In genomic region chr1:100971361-100971760, GRCm38 (mm10) we compare ENCODE assay signal across 17 mouse cellular contexts.
DNase-seq lines count a peak whose midpoint lies in the region; TF ChIP-seq lines count a peak whose summit lies in the region.
"Had no signal": no experiment of that assay in that cellular context is flagged by ENCODE, and none has a peak within 500 bp of the region (broad histone marks: within the 10 kb centered on the region; RNA-seq: fewer than 3 reads in every experiment).

No protein-coding gene starts in this region.

- TF ChIP-seq RAD21 in MEL (IDR thresholded peaks at IDR 0.05; ENCODE audit: low read depth, low read length): no peak

- TF ChIP-seq CTCF in MEL (IDR thresholded peaks at IDR 0.05 in 2 of 3, conservative IDR thresholded peaks at IDR 0.05 in 1 of 3; ENCODE audit: control insufficient read depth in 1 of 3, insufficient read depth in 1 of 3, low read depth in 2 of 3, low read length in 3 of 3, poor library complexity in 1 of 3, severe bottlenecking in 1 of 3): no peak

- peaks cover 0 to 48% of the 10 kb centered on the region in 2 experiments; a peak in 2 of 4 replicates for H3K36me3 ChIP-seq in MEL (ENCODE audit: control insufficient read depth in 1 of 2, insufficient read depth in 2 of 2, low read length in 2 of 2)
- H3K36me3 ChIP-seq: G1E had no signal

- peaks cover 10 to 38% of the 10 kb centered on the region in 2 experiments for H3K4me1 ChIP-seq in MEL (ENCODE audit: control insufficient read depth in 1 of 2, insufficient read depth in 2 of 2, low read length in 2 of 2)

- H3K27me3 ChIP-seq in MEL (ENCODE audit: control insufficient read depth in 1 of 2, insufficient read depth in 2 of 2, low read length in 2 of 2): no peaks in the 10 kb centered on the region
- H3K27me3 ChIP-seq: CH12.LX, Patski had no signal

- peak overlapping the region; percentile 84 for H3K27ac ChIP-seq in MEL (ENCODE audit: control insufficient read depth, low read depth, low read length)

- no peak for TF ChIP-seq POLR2A in MEL (IDR thresholded peaks at IDR 0.05; ENCODE audit: control insufficient read depth in 1 of 2, insufficient read depth in 1 of 2, low read depth in 1 of 2, low read length in 2 of 2, poor library complexity in 1 of 2)

- H3K9me3 ChIP-seq in MEL (replicated peaks; ENCODE audit: insufficient read depth, low read length): no peaks in the 10 kb centered on the region

- peak; percentile 87 for DNase-seq in MEL (ENCODE audit: low read depth, low spot score)
- no peak for DNase-seq in left cerebral cortex, adult 9 months (ENCODE audit: low spot score in 2 of 2)
- DNase-seq: adrenal gland, adult 2 months; adrenal gland, adult 8-10 months; adrenal gland, postnatal 10 days; adrenal gland, postnatal 14 days; adrenal gland, postnatal 25 days; adrenal gland, postnatal 36 days; B cell, adult 2 months; cerebellum, adult 11 months; cerebellum, adult 11-12 months; cerebellum, adult 18-20 months; cerebellum, adult 2 months; cerebellum, adult 8-10 months had no signal

- H3K79me2 ChIP-seq in MEL (ENCODE audit: control insufficient read depth, insufficient read depth, low read length, poor library complexity): no peaks in the 10 kb centered on the region

- H3K9ac ChIP-seq in MEL (ENCODE audit: control insufficient read depth, low read depth, low read length, poor library complexity, severe bottlenecking): no peak overlapping the region

- TF ChIP-seq EP300 in MEL (IDR thresholded peaks at IDR 0.05; ENCODE audit: low read depth in 1 of 2, low read length in 2 of 2): peak; percentile 96 to 97

- H3K4me3 ChIP-seq in MEL (ENCODE audit: control insufficient read depth in 1 of 2, insufficient read depth in 1 of 2, low read depth in 2 of 2, low read length in 2 of 2): no peak overlapping the region

TF ChIP-seq in MEL, 35 proteins besides CTCF, POLR2A, EP300 and RAD21:
- TF ChIP-seq TAL1 (IDR thresholded peaks at IDR 0.05; ENCODE audit: low read length) (peak; percentile 59), TBP (IDR thresholded peaks at IDR 0.05; ENCODE audit: low read depth, low read length) (peak; percentile 66), TCF12 (IDR thresholded peaks at IDR 0.05; ENCODE audit: low read depth, low read length) (peak; percentile 90), SIN3A (IDR thresholded peaks at IDR 0.05; ENCODE audit: low read length) (peak; percentile 43; the same call in 1 of the 2 replicates), UBTF (IDR thresholded peaks at IDR 0.05; ENCODE audit: borderline replicate concordance, insufficient read depth, low read depth, low read length) (no peak), MXI1 (IDR thresholded peaks at IDR 0.05; ENCODE audit: low read depth, low read length) (no peak), ETS1 (IDR thresholded peaks at IDR 0.05; ENCODE audit: low read depth, low read length) (peak; percentile 68), CHD2 (IDR thresholded peaks at IDR 0.05; ENCODE audit: low read length) (no peak), GATA1 (IDR thresholded peaks at IDR 0.05; ENCODE audit: low read depth, low read length) (peak; percentile 87), MYB (IDR thresholded peaks at IDR 0.05; ENCODE audit: low read depth, low read length) (peak; percentile 96)
